ENCODE assay signal across 7 mouse cellular contexts in the genomic region with DNA sequence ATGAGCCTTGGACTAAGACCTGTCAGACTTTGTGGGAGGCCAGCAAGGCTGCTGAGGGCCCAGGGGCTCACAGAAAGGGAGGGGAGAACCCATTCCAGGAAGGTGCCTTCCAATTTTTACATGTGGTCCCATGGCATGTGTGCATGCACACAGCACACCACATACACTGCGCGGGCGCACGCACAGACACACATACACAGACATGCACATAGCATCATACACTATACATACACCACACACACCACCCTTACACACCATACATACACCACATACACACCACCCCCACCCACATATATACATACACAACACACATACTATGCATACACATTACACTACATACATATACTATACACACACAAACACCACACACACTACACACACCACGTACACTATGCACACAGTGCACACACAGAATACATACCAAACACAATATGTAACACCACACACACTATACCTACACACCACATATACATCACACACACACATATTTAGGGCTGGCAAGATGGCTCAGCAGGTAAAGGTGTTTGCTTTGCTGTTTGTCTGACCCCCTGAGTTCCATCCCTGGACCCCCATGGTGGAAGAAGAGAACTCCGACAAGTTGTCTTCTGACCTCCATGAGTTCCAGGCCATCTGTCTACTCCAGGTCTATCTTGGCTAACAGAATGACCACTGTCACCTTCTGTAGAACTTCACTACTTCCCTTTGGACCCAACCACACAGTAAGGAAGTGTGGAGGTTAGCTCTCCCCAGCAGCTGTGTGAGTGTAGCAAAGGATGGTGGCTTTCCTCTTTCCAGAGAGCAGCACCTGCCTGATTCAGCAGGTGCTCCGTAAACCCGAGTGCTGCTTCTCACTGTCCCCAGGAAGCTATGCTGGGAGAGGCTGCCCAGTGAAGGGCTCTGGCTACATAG. TPM values are rescaled to one million over a fixed set of nuclear protein-coding genes. Genes with fewer than 3 reads are reported as not detected.
DNase-seq lines count a peak whose midpoint lies in the region; ATAC-seq and TF ChIP-seq lines count a peak whose summit lies in the region.

No protein-coding gene starts in this region.

- H3K27me3 ChIP-seq in liver, embryonic 11.5 days (replicated peaks; ENCODE audit: control insufficient read depth, insufficient read depth, low read length), result no peaks in the 10 kb centered on the region
- no peaks in the 10 kb centered on the region for H3K27me3 ChIP-seq in forebrain, postnatal 0 days (ENCODE audit: insufficient read depth, low read length)
- H3K27me3 ChIP-seq in limb, embryonic 14.5 days (ENCODE audit: control insufficient read depth, insufficient read depth, low read length), result no peaks in the 10 kb centered on the region
- H3K27me3 ChIP-seq in stomach, embryonic 15.5 days (replicated peaks), result no peaks in the 10 kb centered on the region

- H3K4me2 ChIP-seq in liver, embryonic 11.5 days, result no peak overlapping the region
- H3K4me2 ChIP-seq in forebrain, postnatal 0 days (ENCODE audit: low read depth), result peak overlapping the region; percentile 59
- H3K4me2 ChIP-seq in limb, embryonic 14.5 days (replicated peaks; ENCODE audit: low read depth, low read length, severe bottlenecking), result peak overlapping the region; percentile 51; the same call in 1 of the 2 replicates
- H3K4me2 ChIP-seq in stomach, embryonic 15.5 days, result peak overlapping the region; percentile 70; the same call in 1 of the 2 replicates

- 76% methylated on average over 8 of the region's 8 CpGs for WGBS in liver, embryonic 11.5 days
- WGBS in forebrain, postnatal 0 days, result 77% methylated on average over 8 of the region's 8 CpGs
- 74% methylated on average over 8 of the region's 8 CpGs for WGBS in limb, embryonic 14.5 days
- 76% methylated on average over 8 of the region's 8 CpGs for WGBS in stomach, embryonic 15.5 days

- H3K27ac ChIP-seq in liver, embryonic 11.5 days (ENCODE audit: low read depth, low read length), result no peak overlapping the region
- H3K27ac ChIP-seq in forebrain, postnatal 0 days (ENCODE audit: low read depth, low read length), result no peak overlapping the region
- H3K27ac ChIP-seq in limb, embryonic 14.5 days (replicated peaks; ENCODE audit: low read depth, low read length), result no peak overlapping the region
- no peak overlapping the region for H3K27ac ChIP-seq in stomach, embryonic 15.5 days

- ATAC-seq in liver, embryonic 11.5 days (replicated peaks; ENCODE audit: low FRiP score), result peak; percentile 5; the same call in 1 of the 2 replicates
- no peak; the same call in 1 of the 2 replicates for ATAC-seq in forebrain, postnatal 0 days
- ATAC-seq in limb, embryonic 14.5 days (ENCODE audit: low FRiP score, low read depth), result no peak
- ATAC-seq in stomach, embryonic 15.5 days (ENCODE audit: insufficient read depth, low FRiP score, low read depth), result no peak; the same call in 1 of the 2 replicates
- no peak for ATAC-seq in erythroid progenitor cell, adult 5-6 weeks (replicated peaks; ENCODE audit: low FRiP score, poor library complexity, severe bottlenecking)

- TF ChIP-seq POLR2A in limb, embryonic 14.5 days (IDR thresholded peaks at IDR 0.05; ENCODE audit: borderline replicate concordance, extremely low read depth, insufficient read depth, insufficient read length), result no peak

- TF ChIP-seq CTCF in forebrain, postnatal 0 days (IDR thresholded peaks at IDR 0.05; ENCODE audit: low read depth), result no peak

- peaks cover 4% of the 10 kb centered on the region; the same call in 1 of the 2 replicates for H3K4me1 ChIP-seq in liver, embryonic 11.5 days (replicated peaks; ENCODE audit: control insufficient read depth, insufficient read depth, low read length)
- H3K4me1 ChIP-seq in forebrain, postnatal 0 days (ENCODE audit: insufficient read depth), result peaks cover 6% of the 10 kb centered on the region; the same call in 1 of the 2 replicates
- peaks cover 7% of the 10 kb centered on the region for H3K4me1 ChIP-seq in limb, embryonic 14.5 days (ENCODE audit: control insufficient read depth, insufficient read depth, low read length)
- H3K4me1 ChIP-seq in stomach, embryonic 15.5 days, result peaks cover 10% of the 10 kb centered on the region; the same call in 1 of the 2 replicates

- H3K9me3 ChIP-seq in liver, embryonic 11.5 days (ENCODE audit: control insufficient read depth, low read length), result no peaks in the 10 kb centered on the region
- no peaks in the 10 kb centered on the region for H3K9me3 ChIP-seq in forebrain, postnatal 0 days (ENCODE audit: low read length)
- no peaks in the 10 kb centered on the region for H3K9me3 ChIP-seq in limb, embryonic 14.5 days (ENCODE audit: control insufficient read depth, low read length)
- H3K9me3 ChIP-seq in stomach, embryonic 15.5 days, result no peaks in the 10 kb centered on the region

- DNase-seq in liver, embryonic 11.5 days (ENCODE audit: low spot score), result no peak
- DNase-seq in liver, result no peak
- no peak for DNase-seq in forebrain, postnatal 0 days
- DNase-seq in limb, embryonic 14.5 days (ENCODE audit: low spot score), result no peak
- DNase-seq in right cerebral cortex, postnatal 25 days, result no peak

- no peaks in the 10 kb centered on the region for H3K36me3 ChIP-seq in liver, embryonic 11.5 days (ENCODE audit: control insufficient read depth, insufficient read depth, low read length)
- H3K36me3 ChIP-seq in forebrain, postnatal 0 days (ENCODE audit: insufficient read depth), result no peaks in the 10 kb centered on the region
- no peaks in the 10 kb centered on the region for H3K36me3 ChIP-seq in limb, embryonic 14.5 days (ENCODE audit: control insufficient read depth, insufficient read depth, low read length)
- no peaks in the 10 kb centered on the region for H3K36me3 ChIP-seq in stomach, embryonic 15.5 days

- no peak overlapping the region for H3K9ac ChIP-seq in liver, embryonic 11.5 days (ENCODE audit: low read depth, low read length)
- no peak overlapping the region for H3K9ac ChIP-seq in forebrain, postnatal 0 days
- H3K9ac ChIP-seq in limb, embryonic 14.5 days (ENCODE audit: low read depth, low read length, severe bottlenecking), result no peak overlapping the region
- no peak overlapping the region for H3K9ac ChIP-seq in stomach, embryonic 15.5 days

- H3K4me3 ChIP-seq in liver, embryonic 11.5 days (ENCODE audit: low read depth, low read length), result no peak overlapping the region
- peak overlapping the region; percentile 23; the same call in 1 of the 2 replicates for H3K4me3 ChIP-seq in forebrain, postnatal 0 days (ENCODE audit: low read depth, low read length)
- no peak overlapping the region for H3K4me3 ChIP-seq in limb, embryonic 14.5 days (replicated peaks; ENCODE audit: low read length)
- H3K4me3 ChIP-seq in stomach, embryonic 15.5 days (replicated peaks), result no peak overlapping the region

RNA-seq across cellular contexts. Expression of gene Ier5l, which starts 21.2 kb away (rescaled TPM):
- 1.2 TPM in 2 replicates for polyA plus RNA-seq in liver, embryonic 11.5 days (2014; fragmentation: Nextera tagmentation; extraction: Ambion mirVana)
- 17.7 and 19.9 TPM in 2 replicates for total RNA-seq in forebrain, postnatal 0 days (2014; rRNA removed)
- 4.0 and 6.2 TPM in 2 replicates for polyA plus RNA-seq in forebrain, postnatal 0 days (2015; fragmentation: Nextera tagmentation; extraction: Ambion mirVana)
- polyA plus RNA-seq in limb, embryonic 14.5 days (2012; rRNA removed), result 31.0 and 47.8 TPM in 2 replicates
- polyA plus RNA-seq in limb, embryonic 14.5 days (2014; fragmentation: Nextera tagmentation; extraction: Ambion mirVana), result 3.9 and 7.5 TPM in 2 replicates
- polyA plus RNA-seq in stomach, embryonic 15.5 days (2015; fragmentation: Nextera tagmentation; extraction: Ambion mirVana), result 3.2 and 3.3 TPM in 2 replicates
- not detected in 2 replicates for total RNA-seq in erythroid progenitor cell, adult 5-6 weeks (2015; ENCODE audit: low replicate concordance)
- total RNA-seq in erythroid progenitor cell, adult 5-6 weeks (2017; ENCODE audit: low replicate concordance), result 0.51 TPM in 1 of 2 replicates, not detected in the other
